26 mouse cellular contexts compared by ENCODE assay signal in genomic region chr11:101071810-101072428, GRCm38 (mm10). TPM values are rescaled to one million over a fixed set of nuclear protein-coding genes. Genes with fewer than 3 reads are reported as not detected.
"Had no signal": no experiment of that assay in that cellular context is flagged by ENCODE, and none has a peak within 500 bp of the region (broad histone marks: within the 10 kb centered on the region; RNA-seq: fewer than 3 reads in every experiment).

No protein-coding gene starts in this region.

- H3K9ac ChIP-seq: hindbrain, embryonic 15.5 days; limb, embryonic 12.5 days; liver, embryonic 13.5 days; liver, embryonic 15.5 days; liver, postnatal 0 days had no signal

- H3K4me2 ChIP-seq: hindbrain, embryonic 13.5 days; limb, embryonic 12.5 days; liver, embryonic 11.5 days had no signal

- H3K27ac ChIP-seq: heart, embryonic 10.5 days; hindbrain, embryonic 13.5 days; hindbrain, embryonic 15.5 days; hindbrain, postnatal 0 days; limb, embryonic 12.5 days; liver, embryonic 13.5 days; liver, embryonic 15.5 days had no signal

- DNase-seq: gastrocnemius, postnatal 14 days; gastrocnemius, postnatal 36 days; heart, adult 18-20 months; heart, postnatal 10 days; kidney, adult 11 months; kidney, adult 2 months; kidney, adult 9 months; kidney, postnatal 14 days; kidney, postnatal 36 days; layer of hippocampus, adult 9-11 months; layer of hippocampus, postnatal 36 days; left cerebral cortex, postnatal 4 days; liver; liver, embryonic 13.5 days; liver, postnatal 0 days had no signal

- H3K4me3 ChIP-seq: heart, embryonic 12.5 days; hindbrain, embryonic 15.5 days; limb, embryonic 12.5 days; liver, embryonic 13.5 days; liver, embryonic 15.5 days had no signal

- H3K36me3 ChIP-seq: hindbrain, embryonic 15.5 days; limb, embryonic 12.5 days; liver, embryonic 13.5 days; liver, embryonic 15.5 days had no signal

- H3K9me3 ChIP-seq: heart, embryonic 10.5 days; heart, embryonic 12.5 days; hindbrain, embryonic 13.5 days; hindbrain, embryonic 15.5 days; limb, embryonic 12.5 days; liver, embryonic 13.5 days; liver, embryonic 15.5 days had no signal

- ATAC-seq: hindbrain, postnatal 0 days; intestine, embryonic 16.5 days; liver, postnatal 0 days had no signal

RNA-seq across cellular contexts. Expression of gene Hsd17b1, which starts 6.3 kb away (rescaled TPM):
- polyA plus RNA-seq: heart, embryonic 10.5 days; heart, embryonic 12.5 days; hindbrain, embryonic 11.5 days; hindbrain, postnatal 0 days; intestine, embryonic 14.5 days; limb, embryonic 12.5 days had no signal
